Mouse (Mus musculus): ENCODE data around the gene Nbas.

The Nbas gene

DNA sequence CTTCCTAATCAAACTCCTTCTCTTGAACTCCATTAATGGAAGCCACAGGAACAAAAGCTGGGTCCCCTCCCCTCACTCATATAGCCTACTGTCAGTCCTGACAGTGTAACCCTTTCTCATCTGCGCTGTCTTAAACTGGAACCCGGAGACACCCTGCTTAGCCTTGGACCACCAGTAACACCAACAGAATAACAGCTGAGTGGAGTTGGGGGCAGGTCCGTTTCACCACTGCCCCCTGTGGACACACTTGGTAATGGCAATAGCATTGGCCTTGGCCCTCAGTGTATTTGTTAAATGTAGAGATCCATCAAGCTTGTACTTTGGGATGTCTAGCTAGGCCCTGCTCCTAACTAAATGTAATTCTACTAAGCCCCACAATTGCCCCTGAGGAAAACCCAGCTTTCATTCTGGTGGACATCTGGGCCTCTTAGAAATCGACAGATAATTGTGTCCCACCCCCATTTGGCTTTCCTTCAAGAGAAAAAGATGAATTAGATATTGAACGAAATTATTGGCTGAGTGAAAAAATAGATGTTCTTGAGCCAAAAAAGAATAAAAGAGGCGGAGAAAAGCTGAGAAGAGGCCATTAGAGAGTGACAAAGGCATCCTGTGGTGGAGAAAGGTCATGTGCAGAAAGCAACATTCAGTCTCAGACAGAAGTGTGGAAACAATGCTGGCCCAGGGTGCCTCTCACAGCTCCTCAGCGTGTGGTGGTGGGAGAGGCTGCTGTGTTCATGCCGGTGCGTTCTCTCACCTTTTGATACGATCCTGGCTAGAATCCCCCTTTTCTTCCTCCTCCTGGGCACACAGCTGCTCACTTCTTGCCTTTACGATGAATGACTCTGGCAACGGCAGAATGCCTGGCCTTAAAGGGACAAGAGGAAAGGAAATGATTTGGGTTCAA lies 358.1 kb downstream of the Nbas start:
- no peak for DNase-seq (ENCODE audit: low spot score)

Measured in adipocyte (in vitro differentiated cells).